ENCODE assay signal across 10 mouse cellular contexts in the genomic region with DNA sequence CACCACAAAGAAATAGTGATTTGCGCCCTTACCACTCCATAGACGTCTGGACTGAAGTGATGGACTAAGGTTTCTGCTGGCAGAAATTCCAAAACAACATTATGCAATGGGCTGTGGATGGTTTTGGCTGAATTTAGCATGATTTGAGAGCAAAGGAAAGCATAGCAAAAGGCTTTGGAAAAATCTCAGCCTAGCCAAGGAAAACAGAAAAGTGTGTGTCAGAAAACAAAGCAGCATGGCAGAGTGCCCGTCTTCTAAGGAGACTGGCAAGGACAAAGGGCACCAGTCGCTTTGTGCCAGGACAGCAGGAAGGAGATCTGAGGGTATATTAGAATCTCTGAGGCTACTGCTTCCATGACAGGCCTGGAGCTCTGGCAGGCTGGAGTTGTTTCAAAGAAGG. TPM values are rescaled to one million over a fixed set of nuclear protein-coding genes. Genes with fewer than 3 reads are reported as not detected.
DNase-seq lines count a peak whose midpoint lies in the region; ATAC-seq lines count a peak whose summit lies in the region.
"Had no signal": no experiment of that assay in that cellular context is flagged by ENCODE, and none has a peak within 500 bp of the region (broad histone marks: within the 10 kb centered on the region; RNA-seq: fewer than 3 reads in every experiment).

No protein-coding gene starts in this region.

- intact Hi-C loops in heart, postnatal 25 days (cut with DNase I), result no loop called here

- WGBS in limb, embryonic 13.5 days, result 74% methylated on average over 4 of the region's 4 CpGs
- WGBS in limb, embryonic 10.5 days, result 91% methylated on average over 4 of the region's 4 CpGs

- no peak for ATAC-seq in limb, embryonic 13.5 days (ENCODE audit: low FRiP score, low read depth)

- H3K9me3 ChIP-seq in limb, embryonic 13.5 days, result peaks cover 8% of the 10 kb centered on the region; the same call in 1 of the 2 replicates
- no peaks in the 10 kb centered on the region for H3K9me3 ChIP-seq in limb, embryonic 10.5 days (replicated peaks)

- peak; percentile 75 for DNase-seq in adrenal gland, adult 2 months
- DNase-seq in adrenal gland, postnatal 4 days (ENCODE audit: low spot score in 2 of 2), result no peak
- no peak for DNase-seq in limb, embryonic 10.5 days (ENCODE audit: low spot score)
- DNase-seq in heart, postnatal 25 days (ENCODE audit: low spot score), result peak; percentile 23
- peak; percentile 19 for DNase-seq in lung, postnatal 14 days
- no peak for DNase-seq in thymus, postnatal 36 days
- no peak for DNase-seq in natural killer cell, adult 2 months (ENCODE audit: low spot score in 2 of 2)

- no peaks in the 10 kb centered on the region for H3K36me3 ChIP-seq in limb, embryonic 13.5 days
- H3K36me3 ChIP-seq in limb, embryonic 10.5 days, result no peaks in the 10 kb centered on the region
- H3K36me3 ChIP-seq: neural tube, embryonic 13.5 days had no signal

- H3K27ac ChIP-seq in limb, embryonic 13.5 days, result peak overlapping the region; percentile 63
- H3K27ac ChIP-seq in limb, embryonic 10.5 days, result no peak overlapping the region
- H3K27ac ChIP-seq: neural tube, embryonic 13.5 days had no signal

- H3K27me3 ChIP-seq in limb, embryonic 13.5 days, result no peaks in the 10 kb centered on the region
- no peaks in the 10 kb centered on the region for H3K27me3 ChIP-seq in limb, embryonic 10.5 days (ENCODE audit: low read depth, poor library complexity, severe bottlenecking)
- H3K27me3 ChIP-seq: neural tube, embryonic 13.5 days had no signal

- no peak overlapping the region for H3K4me3 ChIP-seq in limb, embryonic 13.5 days
- H3K4me3 ChIP-seq in limb, embryonic 10.5 days, result no peak overlapping the region
- H3K4me3 ChIP-seq: neural tube, embryonic 13.5 days had no signal

- H3K4me2 ChIP-seq in limb, embryonic 13.5 days (replicated peaks), result no peak overlapping the region
- H3K4me2 ChIP-seq: neural tube, embryonic 13.5 days had no signal

- no peaks in the 10 kb centered on the region for H3K4me1 ChIP-seq in limb, embryonic 13.5 days
- no peaks in the 10 kb centered on the region for H3K4me1 ChIP-seq in limb, embryonic 10.5 days
- H3K4me1 ChIP-seq: neural tube, embryonic 13.5 days had no signal

- H3K9ac ChIP-seq in limb, embryonic 13.5 days, result no peak overlapping the region
- H3K9ac ChIP-seq: neural tube, embryonic 13.5 days had no signal

RNA-seq across cellular contexts. Expression of a gene that starts 17.9 kb away (rescaled TPM):
- total RNA-seq in adrenal gland, adult 2 months (2021), result not detected
- not detected in 2 replicates for polyA plus RNA-seq in adrenal gland, adult 2 months (2012; rRNA removed)
- total RNA-seq in adrenal gland, postnatal 4 days (2021), result not detected
- not detected in 2 replicates for polyA plus RNA-seq in limb, embryonic 13.5 days (2015; fragmentation: Nextera tagmentation; extraction: Ambion mirVana)
- polyA plus RNA-seq in limb, embryonic 10.5 days (2016; fragmentation: Nextera tagmentation; extraction: Ambion mirVana), result not detected in 2 replicates
- total RNA-seq in heart, postnatal 25 days (2021), result not detected
- total RNA-seq: layer of hippocampus, adult 18-20 months had no signal
- polyA plus RNA-seq: neural tube, embryonic 13.5 days had no signal

RNA-seq across cellular contexts. Expression of a gene that starts 43.6 kb away (rescaled TPM):
- not detected for total RNA-seq in adrenal gland, adult 2 months (2021)
- polyA plus RNA-seq in adrenal gland, adult 2 months (2012; rRNA removed), result not detected in 2 replicates
- not detected for total RNA-seq in adrenal gland, postnatal 4 days (2021)
- not detected in 2 replicates for polyA plus RNA-seq in limb, embryonic 13.5 days (2015; fragmentation: Nextera tagmentation; extraction: Ambion mirVana)
- not detected in 2 replicates for polyA plus RNA-seq in limb, embryonic 10.5 days (2016; fragmentation: Nextera tagmentation; extraction: Ambion mirVana)
- total RNA-seq in heart, postnatal 25 days (2021), result not detected
- total RNA-seq: layer of hippocampus, adult 18-20 months had no signal
- polyA plus RNA-seq: neural tube, embryonic 13.5 days had no signal

Comparison
In these comparisons a context has a peak if more than half of its experiments do, and no peak if none do; other contexts are left out.
1. DNase-seq: peak in adrenal gland, adult 2 months (single experiment), heart, postnatal 25 days (single experiment) and lung, postnatal 14 days (single experiment); none in adrenal gland, postnatal 4 days (0 of 2), limb, embryonic 10.5 days (single experiment), thymus, postnatal 36 days (0 of 2) and natural killer cell, adult 2 months (0 of 2).